Mouse (Mus musculus) bone marrow macrophage, adult 2 months (primary cell): ENCODE measurements around the gene Lypd6b.

Experiments
- CTCF ChIP-seq: IDR thresholded peaks from 2 replicates; pipeline ENCODE4 v1.5.1; 2012; ENCODE audit warnings: low read depth, mild to moderate bottlenecking, low read length, moderate library complexity
- POLR2A ChIP-seq: IDR thresholded peaks from 2 replicates; pipeline ENCODE4 v1.6.1; 2012; ENCODE audit warnings: mild to moderate bottlenecking, low read depth, low read length, borderline replicate concordance

DNA sequence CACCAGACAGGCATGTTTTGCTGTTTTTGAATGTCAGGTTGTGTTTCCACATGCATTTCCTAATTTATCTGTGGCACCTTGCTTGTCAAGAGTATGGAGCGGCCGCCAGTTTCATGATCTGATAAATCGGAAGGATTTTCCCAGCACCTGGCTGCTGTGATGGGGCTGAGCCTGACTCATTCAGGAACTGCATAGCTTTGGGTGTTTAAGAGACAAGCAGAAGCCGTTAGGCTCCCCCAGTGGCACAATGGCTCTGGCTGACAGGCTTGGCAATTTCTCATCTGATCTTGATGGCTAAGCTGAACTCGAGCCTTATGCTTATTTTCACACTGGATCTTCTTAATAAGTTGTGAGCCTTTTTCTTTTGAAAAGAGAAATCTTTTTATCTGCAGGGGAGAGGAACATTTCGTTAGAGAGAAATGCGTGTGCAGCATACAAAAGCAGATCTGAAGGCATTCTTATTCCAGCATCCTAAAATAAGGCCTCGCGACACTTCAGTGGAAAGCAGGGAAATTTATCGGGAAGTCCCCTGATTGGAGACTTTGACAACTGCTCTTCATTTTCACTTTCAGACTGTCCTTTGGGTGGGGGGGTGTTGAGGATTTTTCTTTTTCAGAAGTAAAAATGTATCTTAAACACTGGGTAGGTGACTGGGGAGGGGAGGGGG lies 35.8 kb upstream of the Lypd6b start:
- no peak for TF ChIP-seq CTCF
- no peak for TF ChIP-seq POLR2A
